Mouse (Mus musculus) heart, embryonic 16.5 days (tissue): Measurements from ENCODE around the gene Dusp7. TPM values are rescaled to one million over a fixed set of nuclear protein-coding genes. Genes with fewer than 3 reads are reported as not detected.

Experiments
- ATAC-seq: fragments of 200-750 bp; cut with Nextera tagmentation; replicated peaks from 2 replicates; pipeline ENCODE4 v1.8.0; 2017; ENCODE audit warnings: moderate number of reproducible peaks; ENCODE audit not compliant: insufficient read depth, low FRiP score; ENCODE audit errors: extremely low read depth
- H3K27ac ChIP-seq: fragments of 300-500 bp; sonication (generic); 2 replicates; pipeline ENCODE4 v1.5.1; 2014; ENCODE audit warnings: mild to moderate bottlenecking, low read length, control low read depth, moderate library complexity
- H3K27me3 ChIP-seq: fragments of 300-500 bp; sonication (generic); 2 replicates; pipeline ENCODE4 v1.6.1; 2014; ENCODE audit warnings: low read length, mixed read lengths; ENCODE audit not compliant: control insufficient read depth, insufficient read depth
- H3K36me3 ChIP-seq: fragments of 300-500 bp; sonication (generic); 2 replicates; pipeline ENCODE4 v1.6.1; 2014; ENCODE audit not compliant: control insufficient read depth, insufficient read depth
- H3K4me1 ChIP-seq: fragments of 300-500 bp; sonication (generic); 2 replicates; pipeline ENCODE4 v1.6.1; 2014; ENCODE audit warnings: low read length, mixed read lengths; ENCODE audit not compliant: control insufficient read depth, insufficient read depth
- H3K4me2 ChIP-seq: fragments of 300-500 bp; sonication (generic); 2 replicates; pipeline ENCODE4 v1.6.1; 2014; ENCODE audit warnings: low read depth, mild to moderate bottlenecking, control low read depth, low read length
- H3K4me3 ChIP-seq: fragments of 300-500 bp; sonication (generic); 2 replicates; pipeline ENCODE4 v1.5.1; 2014; ENCODE audit warnings: mild to moderate bottlenecking, control low read depth, low read length
- H3K9ac ChIP-seq: fragments of 300-500 bp; sonication (generic); 2 replicates; pipeline ENCODE4 v1.6.1; 2014; ENCODE audit warnings: low read length, control low read depth
- H3K9me3 ChIP-seq: fragments of 300-500 bp; sonication (generic); replicated peaks from 2 replicates; pipeline ENCODE4 v1.6.1; 2016; ENCODE audit warnings: low read length; ENCODE audit not compliant: control insufficient read depth
- WGBS: fragments of 180-500 bp; shearing (Covaris S2); extraction: QIAGEN DNeasy Blood & Tissue Kit; methylation state at CpG from one replicate; pipeline ENCODE4 v1.1.7; 2014; 5-methylcytosine and 5-hydroxymethylcytosine counted together
- polyA plus RNA-seq: library from polyadenylated mRNA; unstranded; fragments of >200 nt; fragmentation: Nextera tagmentation; extraction: Ambion mirVana; gene quantifications from 2 replicates; pipeline ENCODE4 v1.2.1, GENCODE M21; 2015

Dusp7 gene
- polyA plus RNA-seq, 1 experiment from 2014 or later, result 7.9 TPM

DNA sequence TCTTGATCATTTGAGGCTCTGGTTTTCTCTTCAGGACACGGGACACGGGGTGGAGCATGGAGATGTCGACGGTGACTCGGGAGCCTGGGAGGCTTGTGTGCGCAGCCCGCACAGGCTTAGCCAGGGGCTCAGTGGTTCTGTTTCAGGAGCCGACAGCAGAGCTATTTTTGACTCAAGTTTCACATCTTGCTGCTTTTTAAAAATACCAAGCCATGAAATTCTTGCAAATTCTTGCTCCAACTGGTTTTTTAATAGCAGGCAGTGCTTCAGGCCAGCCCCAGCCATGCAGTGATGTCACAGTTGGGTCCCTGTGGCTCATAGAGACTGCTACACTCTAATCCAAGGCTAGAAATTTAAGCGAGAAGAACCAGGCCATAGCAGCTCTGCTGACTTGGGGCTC, 30.8 kb upstream of the Dusp7 start:
- WGBS, result 56% methylated on average over 9 of the region's 9 CpGs
- H3K9me3 ChIP-seq, result no peaks in the 10 kb centered on the region
- H3K27ac ChIP-seq, result peak overlapping the region; percentile 6; the same call in 1 of the 2 replicates
- no peaks in the 10 kb centered on the region for H3K27me3 ChIP-seq
- H3K9ac ChIP-seq, result no peak overlapping the region
- no peak overlapping the region for H3K4me2 ChIP-seq
- no peaks in the 10 kb centered on the region for H3K36me3 ChIP-seq
- H3K4me3 ChIP-seq, result no peak overlapping the region
- ATAC-seq, result no peak
- H3K4me1 ChIP-seq, result peaks cover 27% of the 10 kb centered on the region

DNA sequence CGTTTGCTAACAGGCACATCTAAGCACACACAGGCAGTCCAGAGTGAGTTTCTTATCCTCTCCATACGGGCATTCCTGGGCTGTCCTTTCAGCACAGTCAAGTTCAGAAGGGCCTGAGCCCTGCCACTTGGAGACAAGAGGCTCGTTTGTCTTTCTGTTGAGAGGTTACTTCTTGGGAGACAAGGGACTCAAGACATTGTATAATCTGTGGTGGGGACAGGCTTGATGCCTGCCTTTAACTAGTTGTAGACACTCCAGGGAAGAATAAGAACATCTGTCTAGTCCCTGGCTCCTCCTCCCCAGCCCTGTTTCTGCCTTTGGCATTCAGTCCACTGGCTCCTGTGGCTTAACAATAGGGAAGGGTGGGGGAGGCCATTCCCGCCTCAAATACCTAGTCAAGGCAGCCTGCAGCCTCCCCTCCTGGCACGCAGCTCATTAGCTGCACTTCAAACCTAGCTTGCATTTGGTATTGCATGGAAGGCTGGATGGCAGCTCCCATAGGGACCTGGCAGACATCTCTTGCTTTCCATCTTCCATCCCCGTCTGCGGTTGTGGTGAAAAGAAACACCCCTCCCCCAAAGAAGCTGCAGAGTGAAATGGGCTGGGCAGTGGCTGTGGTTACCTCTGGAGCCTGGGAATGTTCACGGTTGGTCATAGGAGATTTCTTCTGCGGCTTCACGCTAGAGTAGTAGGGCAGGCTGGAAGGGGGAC, 29.8 kb upstream of the Dusp7 start:
- Histone ChIP-seq H3K27ac (no peak overlapping the region), H3K27me3 (no peaks in the 10 kb centered on the region), H3K36me3 (no peaks in the 10 kb centered on the region), H3K9me3 (no peaks in the 10 kb centered on the region), H3K4me3 (no peak overlapping the region), H3K4me2 (no peak overlapping the region), H3K9ac (no peak overlapping the region), H3K4me1 (peaks cover 27% of the 10 kb centered on the region)
- 0 out of 2 replicates have a peak, but pooled peaks have one; percentile 12 for ATAC-seq
- WGBS, result 26% methylated on average over 10 of the region's 10 CpGs

GRCm38 (mm10) chr9:106339173-106339558, 29.3 kb upstream of the Dusp7 start:
- Histone ChIP-seq H3K9ac (no peak overlapping the region), H3K9me3 (no peaks in the 10 kb centered on the region), H3K4me1 (peaks cover 27% of the 10 kb centered on the region), H3K4me3 (no peak overlapping the region), H3K4me2 (no peak overlapping the region), H3K27me3 (no peaks in the 10 kb centered on the region), H3K27ac (no peak overlapping the region), H3K36me3 (no peaks in the 10 kb centered on the region)
- ATAC-seq, result no peak
- 61% methylated on average over 6 of the region's 6 CpGs for WGBS

- H3K4me3 ChIP-seq, result no peak overlapping the region
- no peaks in the 10 kb centered on the region for H3K27me3 ChIP-seq
- H3K4me1 ChIP-seq, result peaks cover 30% of the 10 kb centered on the region
- H3K9ac ChIP-seq, result no peak overlapping the region
- ATAC-seq, result no peak
- no peaks in the 10 kb centered on the region for H3K9me3 ChIP-seq
- 91% methylated on average over 4 of the region's 4 CpGs for WGBS
- no peak overlapping the region for H3K4me2 ChIP-seq
- no peak overlapping the region for H3K27ac ChIP-seq
- no peaks in the 10 kb centered on the region for H3K36me3 ChIP-seq
These were observed 28.7 kb upstream of the Dusp7 start for GRCm38 (mm10) chr9:106339730-106340129.

GRCm38 (mm10) chr9:106340501-106341312, 27.7 kb upstream of the Dusp7 start:
- no peaks in the 10 kb centered on the region for H3K9me3 ChIP-seq
- no peak overlapping the region for H3K9ac ChIP-seq
- no peaks in the 10 kb centered on the region for H3K27me3 ChIP-seq
- H3K4me3 ChIP-seq, result no peak overlapping the region
- WGBS, result 50% methylated on average over 13 of the region's 13 CpGs
- peaks cover 36% of the 10 kb centered on the region for H3K4me1 ChIP-seq
- no peak for ATAC-seq
- no peaks in the 10 kb centered on the region for H3K36me3 ChIP-seq
- no peak overlapping the region for H3K4me2 ChIP-seq
- no peak overlapping the region for H3K27ac ChIP-seq

- no peak for ATAC-seq
- Histone ChIP-seq H3K4me1 (peaks cover 36% of the 10 kb centered on the region), H3K4me3 (no peak overlapping the region), H3K36me3 (no peaks in the 10 kb centered on the region), H3K27me3 (no peaks in the 10 kb centered on the region), H3K9ac (no peak overlapping the region), H3K4me2 (no peak overlapping the region), H3K27ac (no peak overlapping the region), H3K9me3 (no peaks in the 10 kb centered on the region)
- 74% methylated on average over 3 of the region's 3 CpGs for WGBS
These were observed 27.1 kb upstream of the Dusp7 start for GRCm38 (mm10) chr9:106341313-106341686.

DNA sequence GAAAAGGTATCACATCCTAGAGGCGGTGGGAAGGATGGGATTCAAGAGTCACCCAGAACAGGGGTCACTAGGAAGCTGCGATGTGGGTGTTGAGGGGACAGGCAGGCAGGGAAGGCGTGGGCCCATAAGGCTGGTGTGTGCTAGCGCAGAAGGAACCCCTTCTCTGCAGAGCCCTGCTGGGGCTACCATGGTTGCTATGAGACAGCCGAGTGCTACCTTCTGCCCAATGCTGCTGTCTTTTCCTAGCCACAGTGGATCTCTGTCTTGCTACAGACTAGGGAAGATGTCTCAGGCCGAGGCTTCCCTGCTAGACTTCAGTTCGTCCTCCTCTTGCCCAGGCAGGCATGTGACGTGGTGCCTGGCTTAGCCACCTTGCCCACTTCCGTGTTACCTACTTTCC, 25.9 kb upstream of the Dusp7 start:
- no peak for ATAC-seq
- H3K27ac ChIP-seq, result no peak overlapping the region
- no peaks in the 10 kb centered on the region for H3K9me3 ChIP-seq
- WGBS, result 91% methylated on average over 9 of the region's 9 CpGs
- peaks cover 33% of the 10 kb centered on the region for H3K4me1 ChIP-seq
- H3K4me3 ChIP-seq, result no peak overlapping the region
- H3K27me3 ChIP-seq, result no peaks in the 10 kb centered on the region
- no peak overlapping the region for H3K4me2 ChIP-seq
- no peak overlapping the region for H3K9ac ChIP-seq
- H3K36me3 ChIP-seq, result no peaks in the 10 kb centered on the region

- no peak overlapping the region for H3K4me3 ChIP-seq
- peak overlapping the region; percentile 63 for H3K27ac ChIP-seq
- H3K36me3 ChIP-seq, result no peaks in the 10 kb centered on the region
- 38% methylated on average over 6 of the region's 6 CpGs for WGBS
- no peaks in the 10 kb centered on the region for H3K27me3 ChIP-seq
- peak overlapping the region; percentile 55 for H3K9ac ChIP-seq
- ATAC-seq, result peak; percentile 79
- no peaks in the 10 kb centered on the region for H3K9me3 ChIP-seq
- H3K4me1 ChIP-seq, result peaks cover 15% of the 10 kb centered on the region
- no peak overlapping the region for H3K4me2 ChIP-seq
These were observed 23.3 kb upstream of the Dusp7 start for GRCm38 (mm10) chr9:106345167-106345566.

GRCm38 (mm10) chr9:106345630-106346029, 22.8 kb upstream of the Dusp7 start:
- peak overlapping the region; percentile 55 for H3K9ac ChIP-seq
- H3K27ac ChIP-seq, result peak overlapping the region; percentile 63; the same call in 1 of the 2 replicates
- no peak overlapping the region for H3K4me3 ChIP-seq
- H3K36me3 ChIP-seq, result no peaks in the 10 kb centered on the region
- 59% methylated on average over 6 of the region's 6 CpGs for WGBS
- H3K4me2 ChIP-seq, result no peak overlapping the region
- H3K4me1 ChIP-seq, result peaks cover 14% of the 10 kb centered on the region
- H3K9me3 ChIP-seq, result no peaks in the 10 kb centered on the region
- H3K27me3 ChIP-seq, result no peaks in the 10 kb centered on the region
- ATAC-seq, result no peak
